Mouse (Mus musculus) kidney, postnatal 4 days (tissue): ENCODE data around the gene Rtbdn.
A peak's percentile ranks its signal among the peaks of the same experiment; 100 is the strongest.

Source experiments
- DNase-seq, 2 experiments: peaks; one replicate each; pipeline ENCODE4 v3.0.0; 2021; ENCODE audit warnings: mixed read lengths in 2 of 2

Rtbdn gene

DNA sequence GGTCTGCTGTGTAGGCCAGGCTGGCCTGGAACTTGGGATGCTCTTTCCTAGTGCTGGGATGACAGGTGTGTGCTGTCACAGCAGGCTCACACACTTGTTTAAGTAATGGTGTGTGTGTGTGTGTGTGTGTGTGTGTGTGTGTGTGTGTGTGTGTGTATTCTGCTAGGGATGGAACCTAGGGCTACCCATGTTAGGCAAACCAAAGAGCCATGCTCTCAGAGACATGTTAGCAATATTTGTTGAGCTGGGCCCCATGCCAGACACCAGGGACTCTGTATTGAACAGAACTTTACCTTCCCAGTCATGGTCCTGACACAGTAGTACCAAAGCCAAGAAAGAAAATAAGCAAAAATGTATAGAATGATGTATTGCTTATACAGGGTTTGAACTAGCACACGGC is 19.3 kb upstream of the Rtbdn start:
- DNase-seq = no peak

DNA sequence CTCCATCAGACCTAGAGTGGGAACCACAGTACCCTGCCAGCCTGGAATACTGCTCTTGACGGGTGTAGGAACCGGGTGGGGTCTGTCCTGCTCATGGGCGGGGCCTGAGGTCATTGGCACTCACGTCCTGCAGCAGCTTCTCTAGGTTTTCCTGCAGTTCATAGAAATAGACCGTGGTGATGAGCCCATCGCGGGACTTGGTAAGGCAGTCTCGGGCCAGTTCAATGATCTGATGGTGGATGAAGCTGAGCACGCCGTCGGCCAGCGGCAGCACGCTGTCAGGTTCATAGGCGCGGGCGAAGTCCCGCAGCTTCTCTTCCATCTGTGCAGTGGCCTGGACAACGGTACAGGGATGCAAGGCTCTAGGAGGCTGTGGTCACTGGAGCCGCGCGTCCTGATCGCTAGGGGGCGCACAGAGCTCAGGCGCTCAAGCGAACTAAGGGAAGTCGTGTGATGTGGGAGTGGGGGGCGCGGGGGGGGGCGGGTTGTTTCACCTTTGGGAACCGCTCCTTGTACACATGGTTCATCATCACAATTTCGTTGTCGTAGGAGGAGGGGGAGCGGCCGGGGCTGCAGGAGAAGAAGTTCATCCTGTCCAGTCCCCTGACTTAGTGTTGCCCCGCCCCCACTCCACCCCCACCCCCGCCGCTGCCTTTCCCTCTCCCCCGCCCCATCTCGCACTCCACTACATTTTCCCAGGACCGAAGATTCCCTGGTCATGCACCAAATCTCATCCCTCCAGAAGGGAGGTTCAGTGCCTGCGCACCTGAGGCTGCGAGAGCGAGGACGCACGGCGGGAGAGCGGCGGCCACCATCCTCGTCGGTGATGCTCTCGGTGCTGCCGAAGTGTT is 18.1 kb upstream of the Rtbdn start:
- DNase-seq = peak; percentile 84 to 88

DNA sequence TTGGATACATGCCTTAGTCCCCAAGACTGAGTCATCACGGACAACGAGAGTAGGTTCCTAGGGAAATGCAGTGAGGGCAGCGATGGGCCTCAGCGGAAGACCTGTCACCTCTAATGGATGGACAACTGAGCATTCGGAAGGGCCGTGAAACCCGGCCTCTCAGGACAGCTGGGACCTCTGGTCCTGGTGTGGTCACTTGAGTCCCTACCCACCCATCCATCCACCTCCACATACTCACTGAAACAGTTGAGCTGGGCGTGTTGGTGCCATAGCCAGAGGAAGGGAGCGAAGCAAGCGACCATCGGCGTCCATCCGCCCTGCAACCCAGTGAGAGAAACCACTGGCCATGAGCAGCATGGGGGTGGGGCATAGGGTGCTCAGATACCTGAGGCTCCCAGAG is 16.2 kb upstream of the Rtbdn start:
- DNase-seq = no peak

DNA sequence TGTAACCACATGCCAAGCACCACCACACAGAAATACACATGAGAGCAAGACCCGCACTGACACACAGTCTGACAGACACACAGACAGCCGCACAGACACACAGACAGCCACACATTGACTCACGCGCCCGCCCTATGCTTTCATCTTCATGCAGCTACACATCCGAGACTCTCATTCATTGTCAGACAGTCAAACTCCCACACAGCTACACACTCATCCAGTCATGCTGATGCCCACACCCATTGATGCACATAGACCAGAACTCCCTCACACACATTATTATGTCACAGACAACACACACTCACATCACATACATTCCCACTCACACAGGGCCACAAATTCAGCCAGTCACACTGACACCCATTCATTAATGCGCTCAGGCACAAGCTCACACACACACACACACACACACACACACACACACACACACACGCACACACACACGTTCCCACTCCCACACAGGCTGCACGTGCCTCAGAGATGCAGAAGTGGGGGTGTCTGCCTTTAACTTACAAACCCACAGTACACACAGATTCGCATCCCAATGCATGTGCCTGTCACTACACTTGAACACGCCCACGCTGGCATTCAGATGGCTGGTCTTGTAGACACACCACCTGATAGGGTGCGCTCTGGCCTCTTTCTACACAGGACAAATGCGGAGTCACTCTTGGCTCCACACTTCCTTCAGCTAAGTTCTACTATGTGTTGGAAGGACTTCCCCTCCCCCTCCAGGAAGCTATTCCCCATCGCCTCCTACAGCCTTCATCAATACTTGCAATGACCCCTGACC is 12.8 kb upstream of the Rtbdn start:
- DNase-seq = no peak

DNA sequence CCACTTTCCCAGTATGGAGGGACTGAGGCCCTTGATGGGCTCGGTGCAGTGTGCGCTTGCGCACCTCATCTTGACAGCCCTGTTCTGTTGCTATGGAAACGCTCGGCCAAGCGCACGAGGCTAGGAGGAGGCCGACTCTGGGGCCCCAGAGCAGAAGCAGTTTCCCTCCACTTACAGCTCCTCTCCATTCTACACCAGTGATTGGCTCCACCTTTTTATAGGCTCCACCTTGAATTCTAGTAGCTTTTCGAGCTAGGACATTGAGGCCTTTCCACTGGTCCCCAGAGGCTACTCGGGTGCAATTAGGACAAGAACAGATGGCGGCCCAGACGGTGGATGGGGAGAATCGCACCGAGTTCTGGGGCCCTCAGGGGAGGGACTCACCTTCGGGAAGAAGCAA is 11.9 kb upstream of the Rtbdn start:
- peak; percentile 24 to 55 for DNase-seq

DNA sequence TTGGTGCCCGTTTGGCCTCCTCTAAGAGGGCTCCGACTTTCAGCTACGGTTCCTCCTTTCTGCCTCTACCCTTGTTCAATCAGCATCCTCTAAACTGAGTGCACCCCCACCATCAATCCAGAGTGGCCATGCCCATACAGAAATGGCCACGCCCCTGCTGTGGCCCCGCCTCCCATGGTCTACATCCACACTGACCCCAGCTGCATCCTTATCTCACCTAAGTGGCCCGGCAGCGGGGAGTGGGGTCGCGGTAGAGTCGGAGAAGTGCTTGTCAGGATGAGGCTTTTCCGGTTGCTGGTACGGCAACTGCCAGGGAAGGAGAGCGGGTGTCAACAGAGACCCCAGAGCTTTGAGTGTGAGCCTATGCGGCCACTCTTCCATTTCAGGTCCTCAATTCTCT is 11.3 kb upstream of the Rtbdn start:
- no peak for DNase-seq

DNA sequence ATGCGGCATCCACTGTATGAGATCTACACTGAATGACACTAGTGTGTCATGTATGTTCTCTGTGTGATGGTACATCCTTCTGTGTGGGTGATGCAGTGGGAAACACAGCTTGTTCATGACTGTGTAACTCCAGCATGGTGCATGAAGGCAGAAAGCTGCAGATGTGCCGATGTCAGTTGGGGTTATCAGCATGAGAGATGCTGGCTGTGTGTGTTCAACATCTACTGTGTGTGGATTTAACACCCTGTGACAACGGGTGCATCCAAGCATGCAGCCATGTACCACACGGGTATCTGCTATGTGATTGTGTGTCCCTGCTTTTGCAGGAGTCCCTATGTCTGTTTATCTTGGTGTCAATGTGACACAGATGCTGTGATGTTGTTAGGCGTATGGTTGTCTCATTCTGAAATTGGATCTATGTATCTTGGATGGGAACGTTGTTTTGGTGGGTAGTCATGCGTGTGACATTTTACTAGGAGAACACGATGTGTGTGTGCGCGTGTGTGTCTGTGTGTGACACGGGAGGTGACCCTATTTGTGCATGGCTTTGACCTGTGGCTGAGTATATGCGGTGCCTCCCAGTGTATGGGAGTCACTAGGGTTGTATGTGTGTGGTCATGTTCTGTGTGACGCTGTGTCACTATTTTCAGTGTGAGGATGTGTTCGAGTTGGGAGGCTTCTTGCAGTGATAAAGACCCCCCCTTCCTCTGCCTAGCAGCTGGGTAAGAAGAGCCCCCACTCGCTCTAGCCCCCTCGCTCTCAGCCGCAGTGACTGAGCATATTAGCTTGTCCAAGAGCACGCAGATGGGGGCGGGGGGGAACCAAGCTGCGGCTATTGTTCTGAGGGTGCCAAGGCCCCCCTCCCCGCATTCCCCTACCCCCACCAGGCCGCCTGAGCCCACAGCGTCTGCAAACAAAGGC is 10.5 kb upstream of the Rtbdn start:
- DNase-seq = no peak

DNA sequence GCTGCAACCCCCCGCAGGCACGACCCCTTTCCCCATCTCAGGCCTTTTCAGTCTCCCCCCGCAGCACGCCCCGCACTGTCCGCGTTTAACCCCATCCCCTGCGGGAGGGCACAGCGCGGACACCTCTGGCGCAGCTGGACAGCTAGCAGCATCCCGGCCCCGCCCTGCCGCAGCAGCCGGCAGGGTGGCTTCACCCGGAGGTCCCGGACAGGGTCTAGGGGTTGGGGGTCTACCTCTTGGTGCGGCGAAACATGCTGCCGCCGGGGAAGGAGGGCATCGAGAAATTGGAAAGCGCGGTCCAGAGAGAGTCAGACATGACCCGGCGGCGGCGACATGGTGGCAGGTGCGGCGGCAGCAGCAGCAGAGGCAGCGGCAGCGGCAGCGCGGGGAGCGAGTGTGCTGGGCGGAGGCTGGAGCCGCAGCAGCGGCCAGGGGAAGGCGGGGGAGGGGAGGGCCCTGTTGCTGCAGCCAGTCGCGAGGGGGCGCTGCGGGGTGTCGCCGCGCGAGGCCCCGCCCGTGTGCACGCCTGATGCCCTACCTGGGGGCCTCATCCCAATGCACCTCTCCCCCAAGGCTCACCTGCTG is 9.7 kb upstream of the Rtbdn start, which contains the start of gene Mast1:
Gene Mast1, minus strand, starts transcription at position 398 of the 585 bp plus-strand sequence.
- DNase-seq = peak; percentile 75 to 81

DNA sequence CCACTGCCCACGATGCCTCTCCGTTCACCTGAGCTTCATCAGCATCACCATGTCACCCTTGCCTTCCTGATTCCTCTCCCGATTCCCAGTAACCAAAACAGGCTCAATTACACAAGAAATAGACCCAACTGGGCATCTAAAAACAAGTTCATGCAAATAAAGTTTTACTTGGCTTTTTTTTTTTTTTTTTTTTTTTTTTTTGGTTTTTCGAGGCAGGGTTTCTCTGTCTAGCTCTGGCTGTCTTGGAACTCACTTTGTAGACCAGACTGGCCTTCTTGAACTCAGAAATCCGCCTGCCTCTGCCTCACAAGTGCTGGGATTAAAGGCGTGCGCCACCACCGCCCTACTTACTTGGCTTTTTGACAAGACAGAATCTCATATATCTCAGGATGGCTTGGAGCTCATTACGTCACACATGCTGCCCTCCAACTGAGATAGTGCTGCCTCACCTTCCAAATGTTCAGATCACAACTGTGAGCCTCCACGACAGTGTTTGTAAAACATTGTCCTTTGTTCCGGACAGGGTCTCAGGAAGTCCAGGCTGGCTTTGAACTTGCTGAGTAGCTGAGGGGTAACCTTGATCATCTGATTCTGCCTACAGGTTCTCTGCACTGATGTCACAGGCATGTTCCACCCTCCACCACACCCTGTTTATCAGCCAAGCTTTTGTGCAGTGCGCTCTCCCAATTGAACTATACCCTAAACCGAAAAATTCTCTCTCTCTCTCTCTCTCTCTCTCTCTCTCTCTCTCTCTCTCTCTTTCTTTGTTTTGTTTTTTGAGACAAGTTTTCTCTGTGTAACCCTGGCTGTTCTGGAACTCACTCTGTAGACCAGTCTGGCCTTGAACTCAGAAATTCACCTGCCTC is 8.9 kb upstream of the Rtbdn start:
- no peak for DNase-seq

DNA sequence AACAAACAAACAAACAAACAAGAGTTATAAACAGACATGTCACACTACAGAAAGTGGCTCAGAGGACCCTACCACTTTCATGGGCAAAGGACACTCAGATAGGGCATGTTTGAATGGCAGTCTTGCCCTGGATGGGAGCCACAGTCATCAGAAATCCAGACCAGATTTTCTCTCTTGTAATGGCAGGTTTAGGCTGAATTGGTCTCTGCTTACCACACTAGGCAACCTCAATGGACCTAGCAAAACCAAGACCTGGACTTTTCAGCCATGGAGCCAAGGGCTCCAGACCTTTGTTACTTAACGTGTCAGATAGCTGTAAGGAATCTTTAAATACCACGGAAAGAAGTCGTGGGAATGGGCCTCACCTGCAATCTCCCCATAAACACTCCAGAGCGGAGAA is 3.1 kb upstream of the Rtbdn start:
- DNase-seq = no peak

DNA sequence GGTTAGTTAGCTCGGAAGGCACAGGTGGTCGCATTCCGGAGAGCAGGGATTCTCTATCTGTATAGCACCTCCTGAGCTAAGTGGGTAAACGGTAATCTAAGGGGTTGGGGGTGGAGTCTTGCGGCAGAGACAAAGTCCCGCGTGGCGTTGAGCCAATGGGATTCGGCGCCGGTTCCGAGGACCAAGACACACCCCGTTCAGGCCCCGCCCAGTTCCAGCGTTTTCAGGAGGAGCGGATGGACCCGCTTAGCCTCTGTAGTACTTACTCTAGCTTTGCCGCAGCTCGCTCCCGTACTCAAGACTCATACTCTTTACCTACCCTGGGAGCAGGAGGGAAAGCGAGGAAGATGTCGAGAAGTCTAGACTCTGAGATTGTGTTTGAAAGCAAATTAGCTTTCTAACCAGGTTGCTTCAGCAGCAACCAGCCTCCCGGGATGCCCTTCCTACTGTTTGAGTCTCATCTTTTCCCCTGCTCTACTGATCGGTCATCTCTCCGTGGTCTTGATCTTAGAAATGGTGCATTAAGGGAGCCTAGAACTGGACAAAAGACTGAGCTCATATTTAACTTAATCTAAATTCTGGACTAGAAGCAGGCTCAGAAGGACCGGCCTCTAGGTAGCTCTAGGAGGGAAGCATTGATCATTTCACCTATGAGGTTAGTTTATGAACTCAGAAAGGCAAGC is 2.2 kb upstream of the Rtbdn start:
- DNase-seq = peak; percentile 61 to 68

DNA sequence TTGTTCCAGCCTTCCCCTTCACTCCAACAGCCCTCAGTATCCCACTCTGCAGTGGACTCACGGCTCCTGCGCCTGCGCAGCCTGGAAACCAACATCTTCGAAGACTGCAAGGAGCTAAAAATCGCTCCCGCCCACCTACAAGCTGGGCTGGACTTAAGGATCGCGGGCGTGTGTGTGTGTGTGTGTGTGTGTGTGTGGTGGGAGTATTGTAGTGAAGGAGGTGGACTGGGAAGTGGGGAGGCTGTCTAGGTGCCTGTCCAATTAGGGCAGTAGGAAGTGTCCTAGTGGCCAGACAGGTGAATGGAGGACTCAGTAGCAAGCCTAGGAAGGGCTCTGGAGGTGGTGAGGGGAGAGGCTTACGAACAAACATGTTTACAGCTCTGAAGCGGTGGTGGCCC is 1.6 kb upstream of the Rtbdn start:
- DNase-seq = peak in 1 of 2 experiments; percentile 16

DNA sequence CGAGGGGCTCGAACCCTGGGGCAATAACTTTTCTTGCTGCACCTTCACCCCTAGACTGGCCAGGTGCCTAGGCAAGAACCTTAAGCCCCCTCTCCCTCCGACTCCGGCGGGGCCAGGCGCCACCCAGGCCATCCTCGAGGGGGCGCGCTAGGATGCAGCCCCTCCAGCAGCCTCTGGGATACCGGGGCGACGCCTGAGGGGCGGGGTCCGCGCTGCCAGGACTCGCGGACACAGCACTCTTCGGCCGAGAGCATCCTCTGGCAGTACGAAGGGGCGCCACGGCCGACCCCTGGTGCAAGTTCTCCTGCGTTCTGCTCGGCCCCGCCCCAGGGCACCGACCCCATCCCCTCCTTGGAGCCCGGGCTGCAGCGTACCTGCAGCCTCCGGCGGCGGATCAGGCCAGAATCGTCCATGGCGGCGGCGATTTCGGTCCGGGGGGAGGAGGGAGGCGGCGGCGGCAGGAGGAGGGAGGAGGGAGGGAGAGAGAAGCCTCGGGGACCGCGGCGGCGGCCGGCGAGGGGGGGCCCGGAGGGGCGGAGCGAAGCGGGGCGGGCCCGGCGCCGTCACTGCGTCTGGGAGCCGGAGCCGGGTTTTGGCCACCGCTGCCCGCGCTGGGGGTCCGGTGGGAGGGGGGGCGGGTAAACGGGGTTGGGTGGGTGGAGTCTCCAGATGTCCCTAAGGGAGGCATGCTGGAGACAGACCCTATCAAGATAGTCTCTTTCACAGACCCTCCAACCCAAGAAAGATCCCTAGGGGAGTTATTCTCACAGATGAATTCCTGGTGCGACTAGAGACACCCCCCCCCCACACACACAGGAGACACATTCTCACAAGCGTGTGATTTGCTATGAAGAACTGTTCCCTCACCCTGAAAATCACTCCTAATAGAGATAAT is 911 bp upstream of the Rtbdn start:
- DNase-seq = peak in 1 of 2 experiments; percentile 21

DNA sequence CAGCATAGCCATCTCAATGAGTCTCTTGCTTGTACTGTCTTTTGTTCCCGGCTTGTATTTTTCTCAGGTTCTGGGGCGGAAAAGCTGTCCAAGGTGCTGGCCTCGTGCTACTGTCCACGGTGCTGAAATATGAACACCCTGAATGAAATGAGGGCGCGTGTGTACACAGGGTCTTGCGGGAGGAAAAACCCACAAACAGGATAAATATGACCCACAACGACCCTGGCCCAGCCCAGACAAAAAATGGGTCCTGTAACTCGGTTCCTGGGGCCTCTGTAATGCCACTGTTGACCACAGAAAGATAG is 402 bp downstream of the Rtbdn start:
- DNase-seq = peak; percentile 79 to 80

DNA sequence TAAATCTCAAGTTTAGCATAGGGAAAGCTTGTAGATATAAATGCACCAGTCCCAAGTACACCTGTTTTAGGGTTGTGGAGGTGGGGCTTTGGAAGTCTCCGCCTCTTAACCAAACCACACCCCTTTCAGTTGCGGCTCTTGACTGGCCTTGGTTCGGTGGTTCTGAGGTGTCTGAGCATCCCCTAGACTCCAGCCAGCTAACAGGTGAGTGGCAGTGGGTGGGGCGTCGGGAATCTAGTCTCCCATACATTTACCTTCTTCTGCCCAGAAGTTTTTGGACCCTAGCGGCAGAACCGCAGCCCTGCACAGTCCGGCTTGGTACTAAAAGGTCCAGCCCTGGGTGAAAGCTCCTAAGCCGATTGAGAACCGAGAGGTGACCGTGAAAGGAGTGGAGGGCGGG is 3.0 kb downstream of the Rtbdn start:
- no peak for DNase-seq

DNA sequence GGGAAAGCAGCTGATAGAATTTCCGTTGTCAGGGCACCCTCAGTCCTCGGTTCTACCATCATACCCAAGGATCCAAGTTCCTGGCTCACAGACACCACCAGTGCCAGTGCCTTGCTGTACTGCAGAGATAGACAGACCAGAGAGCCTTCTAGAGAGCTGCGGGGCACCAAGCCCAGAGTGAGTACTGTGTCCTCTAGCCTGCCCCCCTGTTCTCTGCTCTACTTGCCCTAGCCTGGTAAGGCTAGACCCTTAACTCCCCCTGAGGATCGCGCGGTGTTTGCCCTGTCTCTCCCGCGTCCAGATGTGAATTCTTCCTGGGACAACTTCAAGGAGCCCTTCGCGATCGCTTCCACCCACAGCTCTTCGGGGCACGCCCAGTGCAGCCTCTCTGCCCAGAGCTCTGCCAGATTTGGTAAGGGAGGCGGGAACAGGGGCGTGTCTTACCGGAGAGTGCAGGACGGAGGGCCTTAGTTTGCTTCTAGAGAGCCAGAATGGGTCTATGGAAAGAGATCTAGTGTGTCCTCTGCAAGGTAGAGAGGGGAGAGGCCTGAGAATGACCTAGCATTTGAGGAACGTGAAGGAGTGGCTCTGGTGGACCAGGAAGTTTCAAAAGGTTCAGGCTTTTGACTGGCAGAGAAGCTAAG is 5.9 kb downstream of the Rtbdn start:
- peak; percentile 43 to 57 for DNase-seq

DNA sequence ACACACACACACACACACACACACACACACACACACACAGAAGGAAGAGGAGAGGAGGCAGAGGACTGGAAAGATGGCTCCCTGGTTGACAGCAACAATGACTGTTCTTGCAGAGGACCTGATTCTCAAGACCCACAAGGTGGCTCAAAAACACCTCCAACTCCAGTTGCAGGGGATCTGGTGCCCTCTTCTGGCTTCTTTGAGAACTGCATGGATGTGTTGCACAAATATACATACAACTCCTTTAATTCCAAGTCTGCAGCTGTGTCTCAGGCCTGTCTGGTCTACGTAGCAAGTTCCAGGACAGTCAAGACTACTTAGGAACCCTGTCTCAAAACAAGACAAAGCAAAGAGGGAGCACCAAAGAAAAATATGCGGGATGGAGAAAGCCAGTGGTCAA is 10.0 kb downstream of the Rtbdn start:
- DNase-seq = peak; percentile 83 to 86

DNA sequence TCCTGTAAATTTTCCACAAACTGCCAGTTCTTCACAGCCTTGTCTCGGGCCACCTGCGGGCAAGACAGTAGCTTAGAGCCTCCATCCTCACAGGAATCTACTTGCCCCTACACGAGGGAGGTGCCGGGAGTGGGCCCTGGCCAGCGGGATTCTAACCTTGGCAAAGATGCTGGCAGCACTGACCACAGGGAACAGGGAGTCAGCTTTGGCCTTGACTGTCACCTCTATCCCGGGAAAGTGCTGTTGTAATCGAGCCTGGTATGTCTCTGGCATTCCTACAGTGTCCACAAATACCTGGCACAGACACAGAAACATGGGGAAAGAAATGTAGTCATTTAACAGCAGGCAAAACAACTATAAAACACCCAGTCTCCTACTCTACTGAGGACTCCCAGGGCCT is 13.0 kb downstream of the Rtbdn start:
- DNase-seq = no peak

DNA sequence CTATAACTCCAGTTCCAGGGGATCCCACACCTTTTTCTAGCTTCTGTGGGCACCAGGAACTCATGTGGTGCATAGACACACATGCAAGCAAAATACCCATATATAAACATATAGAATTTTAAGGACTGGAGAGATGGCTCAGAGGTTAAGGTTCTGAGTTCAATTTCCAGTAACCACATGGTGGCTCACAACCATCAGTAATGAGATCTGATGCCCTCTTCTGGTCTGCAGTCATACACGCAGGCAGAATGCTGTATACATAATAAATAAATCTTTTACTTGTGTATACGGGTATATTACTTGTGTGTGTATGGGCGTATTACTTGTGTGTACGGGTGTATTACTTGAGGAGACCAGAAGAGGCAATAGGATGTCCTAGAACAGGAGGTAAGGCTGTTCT is 17.2 kb downstream of the Rtbdn start:
- no peak for DNase-seq
